Mouse (Mus musculus) erythroblast, embryonic 14.5 days (primary cell): ENCODE data around the gene 4930404H24Rik.

ENCODE experiments used
- GATA1 ChIP-seq: IDR thresholded peaks from 2 replicates; pipeline ENCODE4 v1.6.1; 2012; ENCODE audit warnings: low read length, inconsistent platforms, mixed read lengths
- TAL1 ChIP-seq: IDR thresholded peaks from 3 replicates; pipeline ENCODE4 v1.6.1; 2012; ENCODE audit warnings: low read length, inconsistent platforms, mixed read lengths

GRCm38 (mm10) chr2:153481861-153482120 lies 10.8 kb upstream of the 4930404H24Rik start:
- TF ChIP-seq TAL1 (no peak), GATA1 (no peak)
